Mouse (Mus musculus): ENCODE measurements around the gene Fam43b. TPM values are rescaled to one million over a fixed set of nuclear protein-coding genes. Genes with fewer than 3 reads are reported as not detected.

Gene Fam43b
- polyA plus RNA-seq, 1 experiment from 2014 or later: not detected

GRCm38 (mm10) chr4:138344891-138345545 lies 51.3 kb downstream of the Fam43b start:
- no peaks in the 10 kb centered on the region for H3K36me3 ChIP-seq (ENCODE audit: control insufficient read depth, insufficient read depth)
- no peak overlapping the region for H3K9ac ChIP-seq (ENCODE audit: low read depth, low read length)
- no peak overlapping the region for H3K4me2 ChIP-seq (ENCODE audit: low read depth, low read length)
- no peak overlapping the region for H3K27ac ChIP-seq (ENCODE audit: low read length)
- WGBS (ENCODE audit: insufficient replicate concordance): 58% methylated on average over 9 of the region's 9 CpGs
- H3K9me3 ChIP-seq (replicated peaks; ENCODE audit: control insufficient read depth, low read length): no peaks in the 10 kb centered on the region
- H3K27me3 ChIP-seq (ENCODE audit: control insufficient read depth, insufficient read depth, low read depth, low read length): no peaks in the 10 kb centered on the region; the same call in 1 of the 2 replicates
- ATAC-seq (ENCODE audit: low read depth): no peak
- H3K4me3 ChIP-seq (ENCODE audit: low read depth, low read length): no peak overlapping the region
- peaks cover 5% of the 10 kb centered on the region for H3K4me1 ChIP-seq (ENCODE audit: control insufficient read depth, low read depth, low read length)

Other genes with a start within 250 kb of the Fam43b start
- 38.3 and 40.1 TPM in 2 replicates for gene Hp1bp3, start 180.2 kb downstream of the Fam43b start, polyA plus RNA-seq (2015; fragmentation: Nextera tagmentation; extraction: Ambion mirVana)
- 0.72 and 0.78 TPM in 2 replicates for gene Sh2d5, start 146.1 kb downstream of the Fam43b start, polyA plus RNA-seq (2015; fragmentation: Nextera tagmentation; extraction: Ambion mirVana)
- gene Kif17, start 146.1 kb downstream of the Fam43b start, polyA plus RNA-seq (2015; fragmentation: Nextera tagmentation; extraction: Ambion mirVana): 0.33 and 0.35 TPM in 2 replicates
- 181 and 185 TPM in 2 replicates for gene Ddost, start 91.8 kb downstream of the Fam43b start, polyA plus RNA-seq (2015; fragmentation: Nextera tagmentation; extraction: Ambion mirVana)
- 32.8 and 39.6 TPM in 2 replicates for gene Pink1, start 70.2 kb downstream of the Fam43b start, polyA plus RNA-seq (2015; fragmentation: Nextera tagmentation; extraction: Ambion mirVana)
- gene Cda, start 28.5 kb downstream of the Fam43b start, polyA plus RNA-seq (2015; fragmentation: Nextera tagmentation; extraction: Ambion mirVana): 4.6 and 5.7 TPM in 2 replicates
- 8.2 and 10.0 TPM in 2 replicates for gene Mul1, start 38.1 kb upstream of the Fam43b start, polyA plus RNA-seq (2015; fragmentation: Nextera tagmentation; extraction: Ambion mirVana)
- gene Camk2n1, start 57.8 kb upstream of the Fam43b start, polyA plus RNA-seq (2015; fragmentation: Nextera tagmentation; extraction: Ambion mirVana): 1.5 and 1.6 TPM in 2 replicates
- not detected in 2 replicates for gene Vwa5b1, start 239.4 kb upstream of the Fam43b start, polyA plus RNA-seq (2015; fragmentation: Nextera tagmentation; extraction: Ambion mirVana)